Mouse (Mus musculus) gastrocnemius, postnatal 10 days (tissue): Measurements from ENCODE around the gene Olfr1493-ps1. TPM values are rescaled to one million over a fixed set of nuclear protein-coding genes. Genes with fewer than 3 reads are reported as not detected.

ENCODE experiments used
- DNase-seq: peaks from one replicate; pipeline ENCODE4 v3.0.0; 2021; ENCODE audit warnings: mixed read lengths
- long read RNA-seq, 2 experiments: library from polyadenylated mRNA; stranded (forward); transcript quantifications; one replicate each; pipeline ENCODE4 v2.0.0; 2021
- total RNA-seq, 2 experiments: library from RNA; stranded (reverse); gene quantifications; 2 replicates each; pipeline ENCODE4 v1.2.3; 2021

Olfr1493-ps1 gene
- not detected for total RNA-seq
- long read RNA-seq, experiment 1: 0 reads
- long read RNA-seq, experiment 2: 0 reads

GRCm38 (mm10) chr19:13722978-13723377 lies at the start of gene Olfr1493-ps1:
TSS of gene Olfr1493-ps1 (plus strand) at chr19:13723278.
- no peak for DNase-seq

GRCm38 (mm10) chr19:13696968-13697367 lies 26.1 kb upstream of the Olfr1493-ps1 start, which contains the start of gene Olfr1491:
TSS of gene Olfr1491 (plus strand) at chr19:13697268.
- no peak for DNase-seq

- no peak for DNase-seq
These were observed 16.4 kb downstream of the Olfr1493-ps1 start, which contains the start of gene Olfr1494 for GRCm38 (mm10) chr19:13739428-13739827. TSS of gene Olfr1494 (plus strand) at chr19:13739728.

DNA sequence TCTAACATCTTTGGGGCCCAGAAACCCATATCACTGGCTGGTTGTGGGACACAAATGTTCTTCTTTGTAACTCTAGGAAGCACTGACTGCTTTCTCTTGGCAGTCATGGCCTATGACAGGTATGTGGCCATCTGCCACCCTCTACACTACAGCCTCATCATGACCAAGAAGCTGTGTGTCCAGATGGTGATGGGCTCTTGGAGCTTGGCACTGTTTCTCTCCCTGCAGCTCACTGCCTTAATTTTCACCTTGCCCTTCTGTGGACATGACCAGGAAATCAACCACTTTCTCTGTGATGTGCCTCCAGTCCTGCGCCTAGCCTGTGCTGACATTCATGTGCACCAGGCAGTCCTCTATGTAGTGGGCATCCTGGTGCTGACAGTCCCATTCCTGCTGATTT lies 26.3 kb downstream of the Olfr1493-ps1 start:
- DNase-seq: no peak

DNA sequence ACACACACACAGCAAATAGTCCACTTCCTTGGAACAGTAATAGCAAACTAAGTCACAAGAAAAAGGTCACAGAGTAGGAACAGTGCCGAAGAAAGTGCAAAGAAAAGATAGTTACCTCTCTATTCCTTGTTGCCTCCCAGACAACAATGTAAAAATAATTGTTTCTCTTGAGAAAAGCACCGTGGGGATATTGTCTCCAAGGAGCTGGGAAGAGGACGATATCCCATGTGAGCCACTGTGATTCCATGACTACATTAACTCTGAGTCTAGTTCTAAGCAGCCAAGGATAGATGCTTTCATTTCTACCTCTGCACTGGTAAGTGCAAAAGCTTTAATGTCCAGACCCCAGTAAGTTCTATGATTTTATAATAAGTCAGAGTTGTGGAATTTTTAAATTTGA lies 41.2 kb downstream of the Olfr1493-ps1 start, which contains the start of gene Olfr1495:
Gene Olfr1495 (plus strand): TSS at position 301 of the 400 bp plus-strand sequence.
- DNase-seq: no peak

DNA sequence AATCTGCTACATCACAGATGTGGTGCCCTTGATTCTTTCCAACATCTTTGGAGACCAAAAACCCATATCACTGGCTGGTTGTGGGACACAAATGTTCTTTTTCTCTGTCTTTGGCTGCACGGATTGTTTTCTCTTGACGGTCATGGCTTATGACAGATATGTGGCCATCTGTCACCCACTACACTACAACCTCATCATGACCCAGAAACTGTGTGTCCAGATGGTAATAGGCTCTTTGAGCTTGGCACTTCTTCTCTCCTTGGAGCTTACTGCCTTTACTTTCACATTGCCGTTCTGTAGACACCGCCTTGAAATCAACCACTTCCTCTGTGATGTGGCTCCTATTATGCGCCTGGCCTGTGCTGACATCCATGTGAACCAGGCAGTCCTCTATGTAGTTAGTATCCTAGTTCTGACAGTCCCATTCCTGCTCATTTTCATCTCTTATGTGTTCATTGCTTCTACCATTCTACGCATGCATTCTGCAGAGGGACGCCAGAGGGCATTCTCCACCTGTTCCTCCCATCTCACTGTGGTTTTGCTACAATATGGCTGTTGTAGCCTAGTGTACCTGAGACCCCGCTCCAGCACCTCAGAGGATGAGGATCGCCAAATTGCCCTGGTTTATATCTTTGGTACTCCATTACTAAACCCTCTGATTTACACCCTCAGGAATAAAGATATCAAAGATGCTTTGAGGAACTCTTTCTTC lies 45.6 kb downstream of the Olfr1493-ps1 start:
- no peak for DNase-seq

- DNase-seq: no peak
These were observed 54.5 kb downstream of the Olfr1493-ps1 start, which contains the start of gene Olfr1496 for GRCm38 (mm10) chr19:13777578-13777977. TSS of gene Olfr1496 (plus strand) at chr19:13777878.

Other genes with a start within 250 kb of the Olfr1493-ps1 start
- gene Olfr1475, start 243.1 kb upstream of the Olfr1493-ps1 start, total RNA-seq: not detected
- not detected for gene Olfr1477, start 222.7 kb upstream of the Olfr1493-ps1 start, total RNA-seq
- not detected for gene Olfr1480, start 195.4 kb upstream of the Olfr1493-ps1 start, total RNA-seq
- gene Olfr1484, start 139.8 kb upstream of the Olfr1493-ps1 start, total RNA-seq: not detected
- gene Olfr1487, start 105.9 kb upstream of the Olfr1493-ps1 start, total RNA-seq: not detected
- not detected for gene Olfr1489, start 91.7 kb upstream of the Olfr1493-ps1 start, total RNA-seq
- not detected for gene Olfr1490, start 72.2 kb upstream of the Olfr1493-ps1 start, total RNA-seq
- gene Olfr1491, start 26.0 kb upstream of the Olfr1493-ps1 start, total RNA-seq: not detected
- gene Olfr1494, start 16.4 kb downstream of the Olfr1493-ps1 start, total RNA-seq: not detected
- gene Olfr1495, start 41.3 kb downstream of the Olfr1493-ps1 start, total RNA-seq: not detected
- gene Olfr1496, start 54.6 kb downstream of the Olfr1493-ps1 start, total RNA-seq: not detected
- not detected for gene Olfr1497, start 74.9 kb downstream of the Olfr1493-ps1 start, total RNA-seq
- not detected for gene Olfr1499, start 96.2 kb downstream of the Olfr1493-ps1 start, total RNA-seq
- gene Olfr1500, start 107.2 kb downstream of the Olfr1493-ps1 start, total RNA-seq: not detected
- gene Olfr1501, start 127.4 kb downstream of the Olfr1493-ps1 start, total RNA-seq: not detected
- gene Olfr1502, start 138.5 kb downstream of the Olfr1493-ps1 start, total RNA-seq: not detected
- gene Olfr1504, start 174.7 kb downstream of the Olfr1493-ps1 start, total RNA-seq: not detected
- gene Olfr1505, start 190.3 kb downstream of the Olfr1493-ps1 start, total RNA-seq: not detected